Mouse (Mus musculus): ENCODE measurements at regions not wholly inside any gene's neighbourhood (a gene's known extent, or its start where the extent isn't known, plus 50 kb on each side); places are given as distances from the start of the nearest gene placed in this dataset.

- DNase-seq (ENCODE audit: low spot score), result no peak
- Histone ChIP-seq H3K4me2 (replicated peaks; ENCODE audit: low read depth, low read length, severe bottlenecking) (no peak overlapping the region), H3K9me3 (ENCODE audit: control insufficient read depth, low read length) (no peaks in the 10 kb centered on the region), H3K4me1 (ENCODE audit: control insufficient read depth, insufficient read depth, low read length) (no peaks in the 10 kb centered on the region), H3K4me3 (replicated peaks; ENCODE audit: low read length) (no peak overlapping the region), H3K27ac (replicated peaks; ENCODE audit: low read depth, low read length) (no peak overlapping the region), H3K9ac (ENCODE audit: low read depth, low read length, severe bottlenecking) (no peak overlapping the region), H3K36me3 (ENCODE audit: control insufficient read depth, insufficient read depth, low read length) (no peaks in the 10 kb centered on the region), H3K27me3 (ENCODE audit: control insufficient read depth, insufficient read depth, low read length) (no peaks in the 10 kb centered on the region)
- WGBS, result 40% methylated on average over 5 of the region's 5 CpGs
- TF ChIP-seq POLR2A (IDR thresholded peaks at IDR 0.05; ENCODE audit: borderline replicate concordance, extremely low read depth, insufficient read depth, insufficient read length), result no peak
- no peak for ATAC-seq (ENCODE audit: low FRiP score, low read depth)
Observed at GRCm38 (mm10) chr3:39424778-39425642, 538.3 kb downstream of the Fat4 start.

- ATAC-seq (ENCODE audit: low FRiP score, low read depth) (no peak), DNase-seq (ENCODE audit: low spot score) (no peak)
- no peaks in the 10 kb centered on the region for H3K4me1 ChIP-seq (ENCODE audit: control insufficient read depth, insufficient read depth, low read length)
- H3K4me2 ChIP-seq (replicated peaks; ENCODE audit: low read depth, low read length, severe bottlenecking), result no peak overlapping the region
- H3K27ac ChIP-seq (replicated peaks; ENCODE audit: low read depth, low read length), result no peak overlapping the region
- WGBS, result 51% methylated on average over 2 of the region's 2 CpGs
- no peaks in the 10 kb centered on the region for H3K36me3 ChIP-seq (ENCODE audit: control insufficient read depth, insufficient read depth, low read length)
- H3K4me3 ChIP-seq (replicated peaks; ENCODE audit: low read length), result no peak overlapping the region
- H3K9me3 ChIP-seq (ENCODE audit: control insufficient read depth, low read length), result no peaks in the 10 kb centered on the region
- no peak overlapping the region for H3K9ac ChIP-seq (ENCODE audit: low read depth, low read length, severe bottlenecking)
- no peak for TF ChIP-seq POLR2A (IDR thresholded peaks at IDR 0.05; ENCODE audit: borderline replicate concordance, extremely low read depth, insufficient read depth, insufficient read length)
- H3K27me3 ChIP-seq (ENCODE audit: control insufficient read depth, insufficient read depth, low read length), result no peaks in the 10 kb centered on the region
Observed at GRCm38 (mm10) chr3:39425643-39426016, 538.9 kb downstream of the Fat4 start.

GRCm38 (mm10) chr3:39443328-39443727, 556.6 kb downstream of the Fat4 start:
- Histone ChIP-seq H3K27me3 (ENCODE audit: control insufficient read depth, insufficient read depth, low read length) (no peaks in the 10 kb centered on the region), H3K4me1 (ENCODE audit: control insufficient read depth, insufficient read depth, low read length) (peaks cover 7% of the 10 kb centered on the region; the same call in 1 of the 2 replicates), H3K4me3 (replicated peaks; ENCODE audit: low read length) (no peak overlapping the region), H3K9me3 (ENCODE audit: control insufficient read depth, low read length) (no peaks in the 10 kb centered on the region; the same call in 1 of the 2 replicates), H3K9ac (ENCODE audit: low read depth, low read length, severe bottlenecking) (no peak overlapping the region), H3K27ac (replicated peaks; ENCODE audit: low read depth, low read length) (peak overlapping the region; percentile 33; the same call in 1 of the 2 replicates), H3K4me2 (replicated peaks; ENCODE audit: low read depth, low read length, severe bottlenecking) (peak overlapping the region; percentile 41), H3K36me3 (ENCODE audit: control insufficient read depth, insufficient read depth, low read length) (no peaks in the 10 kb centered on the region)
- DNase-seq (ENCODE audit: low spot score), result peak; percentile 35
- no peak for TF ChIP-seq POLR2A (IDR thresholded peaks at IDR 0.05; ENCODE audit: borderline replicate concordance, extremely low read depth, insufficient read depth, insufficient read length)
- ATAC-seq (ENCODE audit: low FRiP score, low read depth), result no peak
- 19% methylated on average over 10 of the region's 10 CpGs for WGBS

- Histone ChIP-seq H3K36me3 (ENCODE audit: control insufficient read depth, insufficient read depth, low read length) (no peaks in the 10 kb centered on the region), H3K4me1 (ENCODE audit: control insufficient read depth, insufficient read depth, low read length) (peaks cover 8% of the 10 kb centered on the region), H3K4me3 (replicated peaks; ENCODE audit: low read length) (no peak overlapping the region), H3K9ac (ENCODE audit: low read depth, low read length, severe bottlenecking) (no peak overlapping the region), H3K4me2 (replicated peaks; ENCODE audit: low read depth, low read length, severe bottlenecking) (no peak overlapping the region), H3K27ac (replicated peaks; ENCODE audit: low read depth, low read length) (no peak overlapping the region), H3K27me3 (ENCODE audit: control insufficient read depth, insufficient read depth, low read length) (no peaks in the 10 kb centered on the region), H3K9me3 (ENCODE audit: control insufficient read depth, low read length) (no peaks in the 10 kb centered on the region)
- DNase-seq (ENCODE audit: low spot score) (no peak), ATAC-seq (ENCODE audit: low FRiP score, low read depth) (no peak)
- TF ChIP-seq POLR2A (IDR thresholded peaks at IDR 0.05; ENCODE audit: borderline replicate concordance, extremely low read depth, insufficient read depth, insufficient read length), result no peak
Observed at GRCm38 (mm10) chr3:39455650-39456049, 568.9 kb downstream of the Fat4 start.

- 43% methylated on average over 14 of the region's 14 CpGs for WGBS
Observed at GRCm38 (mm10) chr3:39460183-39460888, 573.6 kb downstream of the Fat4 start.

More at GRCm38 (mm10) chr3:39460183-39460888, 573.6 kb downstream of the Fat4 start:
- DNase-seq (ENCODE audit: low spot score) (peak; percentile 81), ATAC-seq (ENCODE audit: low FRiP score, low read depth) (peak; percentile 91)
- peaks cover 8% of the 10 kb centered on the region for H3K4me1 ChIP-seq (ENCODE audit: control insufficient read depth, insufficient read depth, low read length)
- no peak for TF ChIP-seq POLR2A (IDR thresholded peaks at IDR 0.05; ENCODE audit: borderline replicate concordance, extremely low read depth, insufficient read depth, insufficient read length)
- peak overlapping the region; percentile 81 for H3K27ac ChIP-seq (replicated peaks; ENCODE audit: low read depth, low read length)
- H3K27me3 ChIP-seq (ENCODE audit: control insufficient read depth, insufficient read depth, low read length), result no peaks in the 10 kb centered on the region
- no peak overlapping the region for H3K9ac ChIP-seq (ENCODE audit: low read depth, low read length, severe bottlenecking)
- no peaks in the 10 kb centered on the region for H3K36me3 ChIP-seq (ENCODE audit: control insufficient read depth, insufficient read depth, low read length)
- 0 out of 2 replicates have a peak overlapping the region, but pooled peaks have one; percentile 7 for H3K4me3 ChIP-seq (replicated peaks; ENCODE audit: low read length)
- H3K9me3 ChIP-seq (ENCODE audit: control insufficient read depth, low read length), result no peaks in the 10 kb centered on the region
- peak overlapping the region; percentile 33 for H3K4me2 ChIP-seq (replicated peaks; ENCODE audit: low read depth, low read length, severe bottlenecking)
